Mouse (Mus musculus) gastrocnemius, postnatal 36 days (tissue): ENCODE measurements around the gene Rnf215. TPM values are rescaled to one million over a fixed set of nuclear protein-coding genes. Genes with fewer than 3 reads are reported as not detected.
A peak's percentile ranks its signal among the peaks of the same experiment; 100 is the strongest.
"Not testable (repeated sequence)": the region's sequence is repeated elsewhere in the genome, so short reads cannot be mapped to it uniquely, and the experiment has no call there.

Experiments
- DNase-seq, 2 experiments: peaks; one replicate each; pipeline ENCODE4 v3.0.0; 2022
- intact Hi-C: fragments of 180-260 bp; cut with DNase I; formaldehyde crosslinking; loops from one replicate; pipeline ENCODE4 v1.15.1; 2025
- long read RNA-seq, 2 experiments: library from polyadenylated mRNA; stranded (forward); transcript quantifications; one replicate each; pipeline ENCODE4 v2.0.0; 2021
- total RNA-seq, 2 experiments: library from RNA; stranded (reverse); gene quantifications; 2 replicates each; pipeline ENCODE4 v1.2.3; 2021

Rnf215 gene
- 1 to 10 TPM; 4.4 to 5.5 TPM for total RNA-seq
- long read RNA-seq, experiment 1, partial matches to known transcripts: 0 of 7 reads
- long read RNA-seq, experiment 1, other reads (novel, unspliced or antisense): 3 of 7 reads
- long read RNA-seq, experiment 2, partial matches to known transcripts: 1 of 4 reads
- long read RNA-seq, experiment 2, other reads (novel, unspliced or antisense): 1 of 4 reads

DNA sequence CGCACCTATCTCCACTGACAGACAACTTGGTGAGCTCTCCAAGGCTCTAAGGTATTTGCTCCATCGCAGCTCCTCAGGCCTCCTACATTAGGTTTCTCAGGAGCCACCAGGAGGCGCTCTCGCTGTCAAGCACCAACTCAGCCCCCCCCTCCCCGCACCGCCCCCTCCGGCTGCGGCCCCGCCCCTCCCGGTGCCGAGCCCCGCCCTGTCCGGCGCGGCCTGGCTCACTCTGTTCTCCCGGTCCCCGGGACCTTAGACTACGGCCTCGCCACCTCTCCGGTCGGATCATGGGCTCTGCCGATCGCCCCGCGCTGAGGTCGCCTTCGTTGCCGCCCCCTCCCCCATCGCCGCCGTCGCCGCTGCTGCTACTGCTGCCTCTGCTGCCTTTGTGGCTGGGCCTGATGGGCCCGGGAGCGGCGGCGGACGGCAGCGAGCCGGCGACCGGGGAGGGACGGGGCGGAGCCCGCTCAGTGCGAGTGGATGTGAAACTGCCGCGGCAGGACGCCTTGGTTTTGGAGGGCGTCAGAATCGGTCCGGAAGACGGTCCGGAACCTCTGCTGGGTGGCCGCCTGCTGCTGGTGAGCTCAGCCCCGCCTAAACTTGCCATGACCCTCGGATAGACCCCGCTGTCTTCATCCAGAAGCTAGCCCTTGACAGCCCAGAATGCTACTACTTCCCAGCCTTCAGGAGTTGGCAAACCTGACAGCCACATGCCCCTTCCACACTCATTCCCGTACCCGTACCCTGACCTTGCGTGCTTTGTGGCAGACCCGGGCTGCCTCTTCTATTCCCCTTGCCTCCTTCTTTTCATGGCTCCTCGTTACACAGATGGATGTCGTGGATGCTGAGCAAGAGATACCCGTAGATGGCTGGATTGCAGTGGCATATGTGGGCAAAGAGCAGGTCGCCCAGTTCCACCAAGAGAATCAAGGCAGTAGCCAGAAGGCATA lies at the start of gene Rnf215:
Gene Rnf215 (plus strand): TSS at position 217 of the 950 bp plus-strand sequence.
- intact Hi-C loops: loop anchor here (1.0 to 5.0 kb wide), 4 partner anchors 24 to 287 kb away; partner anchors contain the start of gene Castor1
- peak; percentile 87 for DNase-seq

DNA sequence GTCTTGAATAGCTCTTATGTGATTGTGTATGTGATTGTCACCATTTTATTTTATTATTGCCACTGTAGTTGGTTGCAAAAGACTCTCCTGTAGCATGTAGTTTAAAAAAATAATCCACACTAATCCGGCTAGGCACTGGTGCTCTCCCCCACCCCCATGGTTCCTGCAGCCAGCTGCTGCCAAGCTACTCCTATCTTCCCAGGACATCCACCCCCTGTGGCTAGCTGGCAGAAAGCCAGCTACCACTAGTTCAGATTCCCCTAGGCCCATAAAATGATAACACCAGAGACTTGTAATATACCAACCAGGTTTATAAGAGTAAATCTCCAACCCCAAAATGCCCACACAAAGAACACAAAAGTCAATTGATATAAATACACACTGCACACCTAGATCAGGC lies 48.8 kb upstream of the Rnf215 start:
- no peak for DNase-seq
- intact Hi-C loops: no loop called here

DNA sequence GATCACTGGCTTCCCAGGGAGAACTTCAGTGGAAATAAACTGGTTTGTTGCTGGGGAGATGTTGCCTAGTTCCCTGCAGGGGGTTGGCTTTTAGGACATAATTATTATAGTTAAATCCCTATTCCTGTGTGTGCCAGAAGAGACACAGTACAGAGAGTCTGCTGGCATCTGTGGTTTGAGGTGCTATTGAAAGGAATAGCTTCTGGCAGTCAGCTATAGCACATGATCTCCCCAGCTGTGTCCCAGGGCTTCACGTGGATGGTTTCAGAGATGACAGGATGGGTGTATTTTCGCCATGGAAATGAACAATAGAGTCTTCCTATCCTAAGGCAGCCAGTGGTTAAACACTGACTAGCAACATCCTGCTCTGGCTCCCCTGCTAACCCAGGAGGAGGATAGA lies 47.7 kb upstream of the Rnf215 start:
- intact Hi-C loops: no loop called here
- DNase-seq: no peak

DNA sequence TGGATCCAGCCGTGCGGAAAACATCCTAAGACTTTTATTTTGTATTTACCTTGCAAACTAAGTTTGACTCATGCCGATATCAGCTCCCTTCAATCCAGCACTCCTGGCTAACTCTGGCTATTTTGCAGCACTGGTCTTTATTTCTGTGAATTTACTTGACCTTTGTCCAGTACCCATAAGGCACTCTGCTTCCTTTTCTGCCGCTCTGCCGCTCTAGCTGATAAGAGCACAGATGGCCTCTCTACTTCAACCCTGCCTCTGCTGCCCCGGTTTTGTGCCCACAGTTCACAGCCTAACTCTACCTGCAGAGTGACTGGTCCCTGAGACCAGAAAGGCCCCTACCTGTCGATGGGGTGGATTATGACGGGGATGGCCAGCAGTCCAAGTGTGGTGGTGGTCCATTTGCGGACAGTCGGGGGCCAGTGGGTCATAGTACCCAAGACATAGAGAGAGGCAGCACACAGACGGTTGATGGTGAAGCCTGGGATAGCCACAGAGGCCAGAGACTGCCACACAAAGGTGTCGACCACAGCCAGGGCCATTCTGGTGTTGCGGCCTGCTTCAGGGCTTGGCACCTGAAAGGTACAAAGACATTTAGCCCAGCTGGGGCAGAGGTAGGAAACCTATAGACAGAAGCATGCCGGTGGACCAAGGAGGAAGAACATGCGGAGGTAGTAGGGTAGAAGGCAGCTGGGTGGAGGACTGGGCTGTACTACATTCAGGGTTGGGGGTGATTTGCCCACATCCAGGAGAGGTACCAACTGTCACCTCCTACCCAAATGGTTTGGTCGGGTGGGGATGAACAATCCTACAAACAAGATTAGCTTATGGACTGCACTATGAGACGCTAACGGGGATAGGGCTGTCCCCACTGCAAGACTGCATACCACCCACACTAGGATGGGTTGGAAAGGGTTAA lies 41.3 kb upstream of the Rnf215 start:
- DNase-seq: no peak
- intact Hi-C loops: loop anchor here (2.0 kb wide), 1 partner anchor 29 kb away; the partner anchor contains the start of gene Sec14l2

DNA sequence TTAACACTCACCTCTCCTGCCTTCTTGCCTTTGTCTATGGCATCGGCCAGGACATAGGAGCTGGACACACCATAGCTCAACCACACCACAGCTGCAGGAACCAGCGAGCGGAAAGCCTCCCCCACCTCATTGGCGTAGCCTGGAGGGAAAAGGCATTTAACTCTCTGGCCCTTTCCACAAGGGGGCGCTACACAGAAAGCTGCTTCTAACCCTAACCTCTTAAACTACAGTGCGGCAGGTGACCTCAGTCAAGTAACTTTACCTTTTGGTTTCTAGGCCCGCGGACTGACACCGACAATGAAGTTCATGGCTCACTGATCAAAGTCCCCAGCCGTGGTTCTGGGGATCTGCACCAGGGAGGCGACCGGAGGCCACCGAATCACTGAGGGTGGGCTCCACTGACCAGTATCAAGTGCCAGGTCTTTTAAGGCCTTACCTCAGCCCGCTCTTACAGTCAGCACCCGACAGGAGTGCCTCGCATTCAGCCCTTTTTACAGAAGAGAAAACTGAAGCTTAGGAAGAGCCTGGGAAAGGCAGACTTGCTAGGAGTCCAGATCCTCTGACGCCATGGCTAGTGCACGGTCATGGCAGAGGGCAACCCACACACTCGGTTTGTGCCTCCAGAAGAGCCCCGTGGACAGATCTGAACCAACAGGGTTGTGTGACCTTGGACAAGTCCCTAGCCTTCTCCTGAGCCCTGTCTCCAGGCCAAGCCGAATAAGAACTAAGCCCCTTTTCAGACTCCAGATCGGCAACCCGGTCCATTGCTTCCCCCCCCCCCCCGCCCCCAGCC lies 40.4 kb upstream of the Rnf215 start:
- intact Hi-C loops: loop anchor here (2.0 kb wide), 1 partner anchor 28 kb away; the partner anchor contains the start of gene Sec14l2
- peak in 1 of 2 experiments; percentile 60 for DNase-seq

DNA sequence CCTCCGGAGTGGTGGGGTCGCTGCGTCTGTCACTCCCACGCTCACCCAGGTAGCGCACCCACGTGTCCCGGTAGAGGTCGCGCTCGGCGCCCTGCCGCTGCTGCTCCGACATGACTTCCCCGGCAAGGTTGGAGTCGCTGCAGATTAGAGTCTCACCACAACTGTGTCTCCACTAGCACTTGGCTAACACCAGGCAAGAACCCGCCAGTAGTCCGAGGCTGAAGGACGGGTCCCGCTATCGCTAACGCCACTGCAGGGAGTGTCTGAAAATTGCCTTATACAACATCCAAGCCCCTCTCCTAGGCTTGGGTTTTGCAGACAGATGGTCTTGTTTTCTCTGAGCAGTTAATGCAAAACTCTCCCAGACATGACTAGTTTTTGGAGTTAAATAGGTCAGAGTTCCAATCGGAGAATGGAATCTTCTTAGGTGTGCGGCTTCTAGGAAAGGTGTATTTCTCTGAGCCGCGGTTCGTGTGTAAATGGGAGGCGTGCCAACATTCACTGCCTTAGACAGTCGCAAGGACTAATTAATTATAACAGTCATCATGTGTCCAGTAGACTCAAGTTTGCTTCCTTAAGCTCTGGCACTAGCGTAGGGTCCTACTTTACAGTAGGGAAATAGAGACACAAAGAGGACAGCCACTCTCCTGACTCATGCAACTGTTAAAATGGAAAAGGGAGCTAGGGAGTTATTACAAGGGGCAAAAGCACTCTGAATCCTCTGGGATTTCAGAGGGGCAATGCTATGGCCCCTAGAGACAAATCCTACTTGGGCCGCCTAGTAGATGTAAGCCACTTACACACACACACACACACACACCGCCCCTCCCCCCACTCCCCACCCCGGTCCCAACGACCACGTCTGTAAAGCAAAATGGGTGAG lies 39.6 kb upstream of the Rnf215 start, which contains the start of gene Mtfp1:
Gene Mtfp1 (minus strand): TSS at position 275 of the 883 bp plus-strand sequence.
- DNase-seq: peak; percentile 27 to 45
- intact Hi-C loops: loop anchor here (2.0 kb wide), 1 partner anchor 27 kb away; the partner anchor contains the start of gene Sec14l2

DNA sequence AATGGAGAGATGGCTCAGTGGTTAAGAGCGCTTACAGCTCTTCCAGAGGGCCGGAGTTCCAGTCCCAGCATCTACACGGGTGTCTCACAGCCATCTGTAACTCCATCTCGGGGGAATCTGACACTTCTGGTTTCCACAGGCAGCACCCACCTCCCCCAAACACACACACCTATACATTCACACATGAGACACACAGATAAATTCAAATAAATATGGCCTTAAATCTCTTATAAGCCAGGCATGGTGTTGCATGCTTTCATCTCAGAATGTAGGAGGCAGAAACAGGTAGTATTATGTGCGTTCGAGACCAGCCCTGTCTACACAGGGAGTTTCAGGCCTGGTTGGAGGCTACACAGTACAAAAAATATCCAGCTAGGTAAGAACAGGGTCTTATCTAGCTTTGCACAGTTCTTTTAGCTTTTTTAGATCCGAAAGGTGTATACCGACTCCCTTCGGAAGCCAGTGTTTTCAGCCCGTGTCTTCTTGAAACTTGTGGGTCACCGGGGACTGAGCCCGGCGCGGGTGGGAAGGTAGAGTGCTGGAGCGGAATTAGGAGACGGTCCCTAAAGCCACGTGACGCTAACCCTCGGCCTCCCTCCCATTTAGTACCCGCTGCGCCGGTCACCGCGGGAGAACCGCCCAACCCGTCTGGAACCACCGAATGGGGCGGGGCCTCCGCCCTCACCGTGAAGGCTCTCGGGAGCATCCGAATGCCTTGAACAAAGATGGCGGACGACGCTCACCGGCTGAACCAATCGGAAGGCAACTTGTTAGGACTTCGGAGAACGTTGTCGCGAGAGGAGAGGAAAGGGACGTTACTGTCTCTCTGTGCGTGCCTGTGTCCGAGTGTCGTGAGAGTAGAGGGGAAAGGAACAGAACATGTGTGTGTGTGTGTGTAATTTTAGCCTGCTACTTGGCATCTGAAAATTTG lies 38.7 kb upstream of the Rnf215 start:
- intact Hi-C loops: no loop called here
- DNase-seq: peak; percentile 96 to 98

DNA sequence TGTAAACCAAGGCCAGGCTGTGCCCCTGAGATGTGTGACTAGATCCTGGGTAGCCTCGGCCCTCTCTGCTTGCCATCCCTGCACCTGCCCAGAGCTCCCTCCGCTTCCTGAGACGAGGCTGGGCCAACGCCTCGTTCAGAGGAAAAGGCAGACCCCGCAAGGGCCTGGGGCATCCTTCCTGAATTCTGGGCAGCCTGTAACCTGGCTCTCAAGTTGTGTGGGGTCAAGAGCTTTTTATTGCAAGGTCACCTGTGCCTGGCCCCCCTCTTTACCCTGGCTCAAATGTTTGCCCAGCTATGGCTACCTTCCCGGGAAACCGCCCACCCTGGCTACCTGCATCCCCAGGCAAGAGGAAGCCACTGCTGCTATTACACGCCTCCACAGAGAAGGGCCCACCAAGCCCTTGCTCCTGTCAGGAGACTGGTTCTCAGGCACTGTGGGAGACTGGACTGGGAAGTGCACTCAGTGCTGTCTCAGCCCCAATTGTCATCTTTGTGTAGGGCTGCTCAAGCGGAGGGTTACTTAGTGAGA lies 37.8 kb upstream of the Rnf215 start:
- DNase-seq: no peak
- intact Hi-C loops: no loop called here

DNA sequence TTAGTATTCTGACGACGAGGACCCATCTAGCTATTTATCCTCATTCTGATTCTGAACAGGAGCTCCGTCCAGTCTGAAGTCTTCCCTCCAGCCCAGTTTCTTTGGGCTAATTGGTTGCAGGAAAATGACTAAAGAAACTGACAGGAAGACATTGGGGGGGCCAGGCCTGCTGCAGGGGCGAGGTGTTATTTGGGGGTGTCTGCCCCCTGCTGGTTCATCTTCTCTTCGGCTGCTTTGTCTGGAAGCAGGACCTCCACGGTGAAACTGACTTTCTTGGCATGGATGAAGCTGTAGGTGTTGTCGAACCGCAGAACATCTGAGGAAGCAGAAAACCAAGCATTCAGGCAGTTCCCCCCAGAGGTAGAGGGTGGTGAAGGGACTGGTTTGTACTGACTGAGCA lies 36.9 kb upstream of the Rnf215 start:
- intact Hi-C loops: no loop called here
- no peak for DNase-seq

DNA sequence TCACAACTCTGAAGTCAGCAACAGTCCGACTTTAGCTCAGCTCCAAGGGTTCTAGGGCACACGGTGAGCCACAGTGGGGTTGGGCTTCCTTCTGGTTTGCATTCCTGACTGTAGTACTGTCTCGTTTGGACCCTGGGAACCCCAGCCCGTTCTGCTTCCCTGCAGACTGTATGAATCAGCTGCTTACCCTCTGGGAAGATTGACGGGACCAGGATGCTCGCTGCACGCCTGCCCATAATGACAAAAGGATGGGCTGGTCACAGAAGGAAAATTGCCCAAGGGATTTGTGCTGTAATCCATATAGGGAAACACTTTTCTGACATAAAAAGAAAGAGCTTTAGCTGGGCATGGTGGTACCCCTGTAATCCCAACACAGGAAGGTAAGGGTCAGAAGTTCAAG lies 36.2 kb upstream of the Rnf215 start:
- intact Hi-C loops: no loop called here
- DNase-seq: no peak

DNA sequence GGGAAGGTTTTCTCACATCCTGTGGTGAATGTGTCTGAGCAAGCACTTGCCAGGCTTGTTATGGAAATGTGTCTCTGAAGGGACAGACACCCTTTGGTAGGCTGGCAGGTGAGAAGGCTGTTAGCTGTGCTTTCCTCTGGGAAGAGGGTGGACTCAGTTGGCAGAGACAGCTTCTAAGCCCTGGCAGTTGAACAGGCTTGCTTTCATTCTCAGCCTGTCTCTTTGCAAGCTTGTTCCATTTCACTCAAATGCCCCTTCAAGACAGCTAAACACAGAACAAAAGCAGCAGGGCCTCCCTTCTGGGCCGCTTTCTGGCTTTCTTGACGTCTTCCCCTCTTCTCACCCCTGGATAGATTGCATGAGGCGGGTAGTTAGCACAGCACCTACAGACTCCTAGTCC lies 35.6 kb upstream of the Rnf215 start:
- intact Hi-C loops: no loop called here
- DNase-seq: no peak

DNA sequence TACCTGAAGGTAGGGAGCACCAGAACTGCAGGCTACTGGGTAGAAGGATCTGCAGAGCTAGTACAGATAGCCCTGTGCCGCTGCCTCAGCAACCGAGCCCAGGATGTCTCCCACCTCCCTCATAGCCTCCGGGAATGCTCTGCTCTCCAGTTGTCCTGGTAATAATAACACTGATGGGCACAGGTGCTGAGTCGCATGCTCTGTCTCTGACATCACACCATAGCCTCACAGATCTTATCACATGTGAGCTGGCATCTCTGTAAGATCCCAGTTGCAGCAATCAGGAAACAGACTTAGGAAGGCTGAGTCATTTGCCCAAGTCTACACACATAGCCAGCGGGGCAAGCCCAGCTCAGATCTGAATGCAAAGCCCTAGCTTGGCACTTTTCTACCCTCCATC lies 33.2 kb upstream of the Rnf215 start:
- DNase-seq: no peak
- intact Hi-C loops: no loop called here

DNA sequence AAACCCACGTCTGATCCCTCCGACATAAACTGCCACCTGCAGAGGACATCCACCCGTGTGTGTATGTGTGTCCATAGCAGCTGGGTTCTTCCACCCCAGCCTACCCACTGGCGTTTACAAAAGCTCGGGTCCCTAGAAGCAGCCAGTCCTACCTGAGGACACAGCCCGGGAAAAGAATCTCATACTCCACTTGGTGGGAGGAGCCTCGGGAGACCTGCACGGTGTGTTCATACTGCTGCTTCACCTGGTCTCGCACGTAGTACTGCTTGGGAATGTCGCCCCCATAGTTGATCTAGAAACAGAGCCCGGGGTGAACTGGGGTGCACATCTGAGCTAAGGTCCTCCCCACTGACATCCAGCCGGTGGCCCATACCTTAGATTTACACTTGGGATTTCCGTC lies 31.5 kb upstream of the Rnf215 start:
- DNase-seq: no peak
- intact Hi-C loops: no loop called here

DNA sequence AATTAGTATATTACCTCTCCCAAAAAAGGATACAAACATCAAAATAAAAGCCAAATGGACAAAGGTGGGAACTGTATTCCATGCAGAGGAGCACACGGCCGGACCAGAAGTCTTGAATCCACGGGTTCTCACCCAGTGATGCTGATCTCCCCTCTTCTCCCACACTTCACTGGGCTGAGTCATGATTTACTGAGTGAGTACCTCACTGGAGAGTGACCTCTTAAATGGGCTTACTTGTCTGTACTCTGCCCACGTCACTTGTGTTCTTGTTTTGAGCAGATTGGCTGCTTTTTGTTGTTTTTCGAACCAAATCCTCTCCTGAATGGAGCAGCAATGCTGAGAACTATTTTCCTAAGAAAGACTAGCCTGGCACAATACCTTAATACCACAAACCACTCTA lies 30.0 kb upstream of the Rnf215 start:
- intact Hi-C loops: no loop called here
- DNase-seq: no peak

DNA sequence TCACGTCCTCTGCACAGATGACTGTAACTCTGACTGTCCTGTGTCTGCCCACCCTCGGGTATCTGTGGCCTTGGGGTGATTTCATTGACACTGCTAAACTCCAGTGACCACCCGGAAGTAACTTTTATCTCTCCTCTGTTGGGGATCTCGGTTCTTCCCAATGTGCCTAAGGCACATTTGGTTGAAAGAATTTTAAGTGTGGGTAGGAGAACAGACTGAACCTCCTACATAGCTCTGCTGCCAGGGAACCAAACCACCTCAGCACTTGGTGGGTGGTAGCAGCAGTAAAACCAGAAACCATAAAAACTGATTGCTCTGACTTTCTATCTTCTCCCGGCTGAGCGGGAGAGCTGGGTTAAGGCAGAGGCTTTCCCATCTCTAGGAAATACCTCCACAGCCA lies 29.6 kb upstream of the Rnf215 start:
- intact Hi-C loops: no loop called here
- no peak for DNase-seq

DNA sequence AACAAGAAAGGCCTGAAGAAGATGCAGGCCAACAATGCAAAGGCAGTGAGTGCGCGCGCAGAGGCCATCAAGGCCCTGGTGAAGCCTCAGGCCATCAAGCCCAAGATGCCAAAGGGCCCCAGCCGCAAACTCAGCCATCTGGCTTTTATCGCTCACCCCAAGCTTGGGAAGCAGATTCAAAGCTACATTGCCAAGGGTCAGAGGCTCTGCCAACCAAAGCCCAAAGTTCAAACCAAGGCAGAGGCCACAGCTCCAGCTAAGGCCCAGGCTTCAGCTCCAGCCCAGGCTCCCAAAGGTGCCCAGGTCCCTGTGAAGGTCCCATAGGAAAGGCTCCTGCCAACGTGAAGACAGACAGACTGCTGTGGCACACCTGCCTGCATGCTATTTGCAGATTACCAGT lies 27.1 kb upstream of the Rnf215 start:
- DNase-seq, intact Hi-C loops: not testable (repeated sequence)

DNA sequence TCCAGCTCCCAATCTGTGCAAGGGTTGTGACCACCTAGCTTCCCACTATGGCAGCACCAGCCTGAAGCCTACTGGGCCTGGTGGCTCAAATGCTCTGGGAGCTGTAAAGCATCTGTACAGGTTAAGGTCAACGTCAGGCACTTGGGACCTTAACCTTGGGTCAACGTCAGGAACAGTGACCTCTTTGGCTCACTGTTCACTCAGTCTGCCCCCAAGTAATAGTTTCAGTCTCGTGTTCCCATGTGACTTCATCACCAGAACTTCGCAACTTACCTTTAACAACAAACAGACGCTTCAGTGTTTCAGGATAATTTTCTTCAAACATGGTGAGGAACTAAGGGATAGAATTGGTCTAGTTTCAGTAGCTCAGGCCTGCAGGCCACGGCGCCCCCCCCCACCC lies 26.3 kb upstream of the Rnf215 start:
- intact Hi-C loops: no loop called here
- DNase-seq: no peak
